ENCODE assay signal across 8 mouse cellular contexts in genomic region chr3:27316559-27317287, GRCm38 (mm10). TPM values are rescaled to one million over a fixed set of nuclear protein-coding genes. Genes with fewer than 3 reads are reported as not detected.
DNase-seq lines count a peak whose midpoint lies in the region; ATAC-seq lines count a peak whose summit lies in the region.

Gene Tnfsf10 (plus strand): TSS chr3:27317028.

- no peaks in the 10 kb centered on the region for H3K9me3 ChIP-seq in heart, embryonic 16.5 days (replicated peaks; ENCODE audit: control insufficient read depth, low read length)
- no peaks in the 10 kb centered on the region for H3K9me3 ChIP-seq in liver, embryonic 11.5 days (ENCODE audit: control insufficient read depth, low read length)
- H3K9me3 ChIP-seq in midbrain, embryonic 10.5 days (replicated peaks), result no peaks in the 10 kb centered on the region

- peak within 1 kb of the TSS; percentile 64 for H3K27ac ChIP-seq in heart, embryonic 16.5 days (ENCODE audit: low read length)
- H3K27ac ChIP-seq in liver, embryonic 11.5 days (ENCODE audit: low read depth, low read length), result no peak within 1 kb of the TSS
- no peak within 1 kb of the TSS for H3K27ac ChIP-seq in midbrain, embryonic 10.5 days (replicated peaks)

- H3K4me1 ChIP-seq in heart, embryonic 16.5 days (ENCODE audit: control insufficient read depth, insufficient read depth, low read length), result peaks cover 6% of the 10 kb centered on the region
- no peaks in the 10 kb centered on the region for H3K4me1 ChIP-seq in liver, embryonic 11.5 days (replicated peaks; ENCODE audit: control insufficient read depth, insufficient read depth, low read length)
- H3K4me1 ChIP-seq in midbrain, embryonic 10.5 days, result no peaks in the 10 kb centered on the region

- H3K4me2 ChIP-seq in heart, embryonic 16.5 days (ENCODE audit: low read depth, low read length), result peak within 1 kb of the TSS; percentile 63
- peak within 1 kb of the TSS; percentile 16 for H3K4me2 ChIP-seq in liver, embryonic 11.5 days

- ATAC-seq in heart, embryonic 16.5 days (replicated peaks; ENCODE audit: extremely low read depth, insufficient read depth, low FRiP score), result no peak
- no peak for ATAC-seq in liver, embryonic 11.5 days (replicated peaks; ENCODE audit: low FRiP score)

- no peaks in the 10 kb centered on the region for H3K27me3 ChIP-seq in heart, embryonic 16.5 days (ENCODE audit: control insufficient read depth, insufficient read depth, low read length)
- no peaks in the 10 kb centered on the region for H3K27me3 ChIP-seq in liver, embryonic 11.5 days (replicated peaks; ENCODE audit: control insufficient read depth, insufficient read depth, low read length)
- H3K27me3 ChIP-seq in midbrain, embryonic 10.5 days (ENCODE audit: low read depth, poor library complexity, severe bottlenecking), result no peaks in the 10 kb centered on the region

- no peaks in the 10 kb centered on the region for H3K36me3 ChIP-seq in heart, embryonic 16.5 days (ENCODE audit: control insufficient read depth, insufficient read depth)
- no peaks in the 10 kb centered on the region for H3K36me3 ChIP-seq in liver, embryonic 11.5 days (ENCODE audit: control insufficient read depth, insufficient read depth, low read length)
- no peaks in the 10 kb centered on the region for H3K36me3 ChIP-seq in midbrain, embryonic 10.5 days

- 52% methylated on average over 9 of the region's 9 CpGs for WGBS in heart, embryonic 16.5 days
- WGBS in liver, embryonic 11.5 days, result 63% methylated on average over 9 of the region's 9 CpGs
- 78% methylated on average over 9 of the region's 9 CpGs for WGBS in midbrain, embryonic 10.5 days

- peak within 1 kb of the TSS; percentile 57 for H3K9ac ChIP-seq in heart, embryonic 16.5 days (ENCODE audit: low read length)
- no peak within 1 kb of the TSS for H3K9ac ChIP-seq in liver, embryonic 11.5 days (ENCODE audit: low read depth, low read length)

- DNase-seq in 416B (ENCODE audit: low read depth), result peak; percentile 86
- peak; percentile 67 to 89 for DNase-seq in adrenal gland, adult (ENCODE audit: inconsistent age in 2 of 2, low spot score in 1 of 2)
- DNase-seq in liver, embryonic 11.5 days (ENCODE audit: low spot score), result no peak
- peak; percentile 26 for DNase-seq in ovary, postnatal 10 days (ENCODE audit: low spot score)
- no peak for DNase-seq in right cerebral cortex, postnatal 25 days
- no peak for DNase-seq in midbrain, embryonic 10.5 days (ENCODE audit: low spot score)
- no peak for DNase-seq in cerebellum, adult 9-11 months

- peak within 1 kb of the TSS; percentile 49 for H3K4me3 ChIP-seq in heart, embryonic 16.5 days (ENCODE audit: low read length)
- no peak within 1 kb of the TSS for H3K4me3 ChIP-seq in liver, embryonic 11.5 days (ENCODE audit: low read depth, low read length)
- H3K4me3 ChIP-seq in midbrain, embryonic 10.5 days, result no peak within 1 kb of the TSS

RNA-seq across cellular contexts. Expression of gene Tnfsf10, which starts in this region (rescaled TPM):
- polyA plus RNA-seq in heart, embryonic 16.5 days (2015; fragmentation: Nextera tagmentation; extraction: Ambion mirVana), result 0.84 and 1.00 TPM in 2 replicates
- polyA plus RNA-seq in liver, embryonic 11.5 days (2014; fragmentation: Nextera tagmentation; extraction: Ambion mirVana), result 0.03 and 0.05 TPM in 2 replicates
- not detected in 2 replicates for polyA plus RNA-seq in midbrain, embryonic 10.5 days (2016; fragmentation: Nextera tagmentation; extraction: Ambion mirVana)

Comparison
In these comparisons a context has a peak if more than half of its experiments do, and no peak if none do; other contexts are left out.
1. DNase-seq: peak in 416B (single experiment), adrenal gland, adult (2 of 2) and ovary, postnatal 10 days (single experiment); none in liver, embryonic 11.5 days (single experiment), right cerebral cortex, postnatal 25 days (single experiment), midbrain, embryonic 10.5 days (single experiment) and cerebellum, adult 9-11 months (single experiment).